Mouse (Mus musculus) C2C12 (cell line): Measurements from ENCODE around the gene Os9.

Experiments used
- CEBPB ChIP-seq: IDR thresholded peaks from one replicate; pipeline ENCODE4 v1.6.1; 2011; ENCODE audit warnings: low read depth, mild to moderate bottlenecking, control low read depth, moderate library complexity
- CTCF ChIP-seq: IDR thresholded peaks from one replicate; pipeline ENCODE4 v1.5.1; 2011; ENCODE audit not compliant: control insufficient read depth, insufficient read depth, insufficient read length
- FOSL1 ChIP-seq: IDR thresholded peaks from one replicate; pipeline ENCODE4 v1.8.0; 2011; ENCODE audit warnings: mild to moderate bottlenecking, low read length; ENCODE audit not compliant: poor library complexity, insufficient read depth, severe bottlenecking

- TF ChIP-seq CTCF (no peak), CEBPB (no peak), FOSL1 (no peak)
These were observed 21.1 kb downstream of the Os9 start for GRCm38 (mm10) chr10:127099868-127100267.
